Mouse (Mus musculus): ENCODE data around the gene Col27a1. TPM values are rescaled to one million over a fixed set of nuclear protein-coding genes. Genes with fewer than 3 reads are reported as not detected.

Col27a1 gene
- total and polyA plus RNA-seq, 3 experiments: 0.86 to 3.8 (median 1.8) TPM

GRCm38 (mm10) chr4:63298191-63298590 lies 84.4 kb downstream of the Col27a1 start:
- Histone ChIP-seq H3K4me1 (ENCODE audit: control insufficient read depth, insufficient read depth, low read length) (no peaks in the 10 kb centered on the region), H3K36me3 (ENCODE audit: control insufficient read depth, insufficient read depth, low read length) (no peaks in the 10 kb centered on the region), H3K27me3 (ENCODE audit: control insufficient read depth, insufficient read depth, low read length) (no peaks in the 10 kb centered on the region), H3K79me2 (replicated peaks; ENCODE audit: control insufficient read depth, insufficient read depth, low read length) (no peaks in the 10 kb centered on the region), H3K4me3 (no peak overlapping the region), H3K27ac (no peak overlapping the region), H3K9ac (ENCODE audit: low read depth, low read length) (no peak overlapping the region)
- intact Hi-C loops (cut with DNase I): no loop called here
- no peak for DNase-seq
- WGBS: 97% methylated on average over 8 of the region's 8 CpGs
- TF ChIP-seq CTCF (IDR thresholded peaks at IDR 0.05): no peak
- no peak for TF ChIP-seq EP300 (IDR thresholded peaks at IDR 0.05; ENCODE audit: insufficient read depth, low read depth, low read length)
- TF ChIP-seq POLR2A (IDR thresholded peaks at IDR 0.05; ENCODE audit: insufficient read depth, low read depth, low read length): no peak

GRCm38 (mm10) chr4:63302641-63303040 lies 88.8 kb downstream of the Col27a1 start:
- Histone ChIP-seq H3K4me3 (no peak overlapping the region), H3K27ac (no peak overlapping the region), H3K36me3 (ENCODE audit: control insufficient read depth, insufficient read depth, low read length) (no peaks in the 10 kb centered on the region), H3K79me2 (replicated peaks; ENCODE audit: control insufficient read depth, insufficient read depth, low read length) (no peaks in the 10 kb centered on the region), H3K27me3 (ENCODE audit: control insufficient read depth, insufficient read depth, low read length) (no peaks in the 10 kb centered on the region), H3K9ac (ENCODE audit: low read depth, low read length) (no peak overlapping the region), H3K4me1 (ENCODE audit: control insufficient read depth, insufficient read depth, low read length) (no peaks in the 10 kb centered on the region)
- intact Hi-C loops (cut with DNase I): no loop called here
- DNase-seq: no peak
- no peak for TF ChIP-seq EP300 (IDR thresholded peaks at IDR 0.05; ENCODE audit: insufficient read depth, low read depth, low read length)
- WGBS: 76% methylated on average over 4 of the region's 4 CpGs

- H3K9ac ChIP-seq (ENCODE audit: low read depth, low read length): no peak overlapping the region
- H3K4me3 ChIP-seq: no peak overlapping the region
- DNase-seq: peak; percentile 83 to 89
- no peaks in the 10 kb centered on the region for H3K79me2 ChIP-seq (replicated peaks; ENCODE audit: control insufficient read depth, insufficient read depth, low read length)
- no peak overlapping the region for H3K27ac ChIP-seq
- no peaks in the 10 kb centered on the region for H3K36me3 ChIP-seq (ENCODE audit: control insufficient read depth, insufficient read depth, low read length)
- H3K27me3 ChIP-seq (ENCODE audit: control insufficient read depth, insufficient read depth, low read length): no peaks in the 10 kb centered on the region
- TF ChIP-seq POLR2A (IDR thresholded peaks at IDR 0.05; ENCODE audit: insufficient read depth, low read depth, low read length) (no peak), CTCF (IDR thresholded peaks at IDR 0.05) (peak; percentile 84)
- H3K4me1 ChIP-seq (ENCODE audit: control insufficient read depth, insufficient read depth, low read length): peaks cover 5% of the 10 kb centered on the region
- intact Hi-C loops (cut with DNase I): loop anchor here (1.0 to 5.0 kb wide), 3 partner anchors 40 to 92 kb away; no protein-coding TSS in a partner anchor
- WGBS: 36% methylated on average over 21 of the region's 21 CpGs
Measured at GRCm38 (mm10) chr4:63307175-63308062, 93.6 kb downstream of the Col27a1 start.

- no peak overlapping the region for H3K9ac ChIP-seq (ENCODE audit: low read depth, low read length)
- peaks cover 5% of the 10 kb centered on the region for H3K4me1 ChIP-seq (ENCODE audit: control insufficient read depth, insufficient read depth, low read length)
- H3K27me3 ChIP-seq (ENCODE audit: control insufficient read depth, insufficient read depth, low read length): no peaks in the 10 kb centered on the region
- TF ChIP-seq CTCF (IDR thresholded peaks at IDR 0.05) (no peak), POLR2A (IDR thresholded peaks at IDR 0.05; ENCODE audit: insufficient read depth, low read depth, low read length) (no peak), EP300 (IDR thresholded peaks at IDR 0.05; ENCODE audit: insufficient read depth, low read depth, low read length) (no peak)
- H3K27ac ChIP-seq: no peak overlapping the region
- H3K4me3 ChIP-seq: no peak overlapping the region
- 73% methylated on average over 3 of the region's 3 CpGs for WGBS
- DNase-seq: peak in 1 of 2 experiments; percentile 59
- H3K79me2 ChIP-seq (replicated peaks; ENCODE audit: control insufficient read depth, insufficient read depth, low read length): no peaks in the 10 kb centered on the region
- no peaks in the 10 kb centered on the region for H3K36me3 ChIP-seq (ENCODE audit: control insufficient read depth, insufficient read depth, low read length)
- intact Hi-C loops (cut with DNase I): loop anchor here (5.0 kb wide), 2 partner anchors 41 to 76 kb away; no protein-coding TSS in a partner anchor
Measured at GRCm38 (mm10) chr4:63308316-63308715, 94.5 kb downstream of the Col27a1 start.

- WGBS: 28% methylated on average over 10 of the region's 10 CpGs
Measured at GRCm38 (mm10) chr4:63310247-63310855, 96.5 kb downstream of the Col27a1 start.

GRCm38 (mm10) chr4:63311426-63311825 lies 97.6 kb downstream of the Col27a1 start:
- Histone ChIP-seq H3K27me3 (ENCODE audit: control insufficient read depth, insufficient read depth, low read length) (no peaks in the 10 kb centered on the region), H3K4me1 (ENCODE audit: control insufficient read depth, insufficient read depth, low read length) (peaks cover 5% of the 10 kb centered on the region), H3K27ac (no peak overlapping the region; the same call in 1 of the 2 replicates), H3K4me3 (no peak overlapping the region), H3K79me2 (replicated peaks; ENCODE audit: control insufficient read depth, insufficient read depth, low read length) (no peaks in the 10 kb centered on the region), H3K9ac (ENCODE audit: low read depth, low read length) (no peak overlapping the region), H3K36me3 (ENCODE audit: control insufficient read depth, insufficient read depth, low read length) (no peaks in the 10 kb centered on the region)
- no peak for TF ChIP-seq EP300 (IDR thresholded peaks at IDR 0.05; ENCODE audit: insufficient read depth, low read depth, low read length)
- TF ChIP-seq POLR2A (IDR thresholded peaks at IDR 0.05; ENCODE audit: insufficient read depth, low read depth, low read length): no peak
- no peak for TF ChIP-seq CTCF (IDR thresholded peaks at IDR 0.05)
- DNase-seq: no peak
- intact Hi-C loops (cut with DNase I): no loop called here
- WGBS: 90% methylated on average over 7 of the region's 7 CpGs

More at GRCm38 (mm10) chr4:63310247-63310855, 96.5 kb downstream of the Col27a1 start:
- Histone ChIP-seq H3K27me3 (ENCODE audit: control insufficient read depth, insufficient read depth, low read length) (no peaks in the 10 kb centered on the region), H3K36me3 (ENCODE audit: control insufficient read depth, insufficient read depth, low read length) (no peaks in the 10 kb centered on the region), H3K79me2 (replicated peaks; ENCODE audit: control insufficient read depth, insufficient read depth, low read length) (no peaks in the 10 kb centered on the region), H3K27ac (peak overlapping the region; percentile 58), H3K4me1 (ENCODE audit: control insufficient read depth, insufficient read depth, low read length) (peaks cover 5% of the 10 kb centered on the region), H3K4me3 (no peak overlapping the region), H3K9ac (ENCODE audit: low read depth, low read length) (0 out of 2 replicates have a peak overlapping the region, but pooled peaks have one; percentile 22)
- peak; percentile 47 to 75 for DNase-seq
- TF ChIP-seq POLR2A (IDR thresholded peaks at IDR 0.05; ENCODE audit: insufficient read depth, low read depth, low read length) (0 out of 2 replicates have a peak, but pooled peaks have one; percentile 30), CTCF (IDR thresholded peaks at IDR 0.05) (no peak), EP300 (IDR thresholded peaks at IDR 0.05; ENCODE audit: insufficient read depth, low read depth, low read length) (0 out of 2 replicates have a peak, but pooled peaks have one; percentile 30)
- intact Hi-C loops (cut with DNase I): no loop called here
